Mouse (Mus musculus) megakaryocyte, embryonic 14.5 days (primary cell): ENCODE measurements around the gene Asb5. TPM values are rescaled to one million over a fixed set of nuclear protein-coding genes. Genes with fewer than 3 reads are reported as not detected.

Source experiments
- H3K27me3 ChIP-seq: replicated peaks from 2 replicates; pipeline ENCODE3; 2012; ENCODE audit warnings: inconsistent platforms
- H3K36me3 ChIP-seq: replicated peaks from 2 replicates; pipeline ENCODE3; 2012; ENCODE audit warnings: low read length, inconsistent platforms, mixed read lengths
- H3K4me1 ChIP-seq: 2 replicates; pipeline ENCODE4 v1.6.1; 2012; ENCODE audit warnings: inconsistent platforms
- H3K4me3 ChIP-seq: replicated peaks from 2 replicates; pipeline ENCODE3; 2012; ENCODE audit warnings: moderate library complexity, mild to moderate bottlenecking, inconsistent platforms
- H3K9me3 ChIP-seq: 2 replicates; pipeline ENCODE4 v1.6.1; 2012; ENCODE audit warnings: inconsistent platforms
- FLI1 ChIP-seq: IDR thresholded peaks from 2 replicates; pipeline ENCODE4 v1.6.1; 2012; ENCODE audit warnings: low read length, inconsistent platforms, mixed read lengths
- GATA1 ChIP-seq: IDR thresholded peaks from 3 replicates; pipeline ENCODE4 v1.6.1; 2012; ENCODE audit warnings: mixed read lengths, low read length, inconsistent platforms, borderline replicate concordance
- polyA plus RNA-seq: library from polyadenylated mRNA; stranded (reverse); fragments of >175 nt; gene quantifications from 2 replicates; pipeline ENCODE4 v1.2.3, GENCODE M21; 2012; ENCODE audit warnings: low replicate concordance; ENCODE audit not compliant: insufficient read depth

Asb5 gene
- polyA plus RNA-seq, 1 experiment: 0.37 TPM

DNA sequence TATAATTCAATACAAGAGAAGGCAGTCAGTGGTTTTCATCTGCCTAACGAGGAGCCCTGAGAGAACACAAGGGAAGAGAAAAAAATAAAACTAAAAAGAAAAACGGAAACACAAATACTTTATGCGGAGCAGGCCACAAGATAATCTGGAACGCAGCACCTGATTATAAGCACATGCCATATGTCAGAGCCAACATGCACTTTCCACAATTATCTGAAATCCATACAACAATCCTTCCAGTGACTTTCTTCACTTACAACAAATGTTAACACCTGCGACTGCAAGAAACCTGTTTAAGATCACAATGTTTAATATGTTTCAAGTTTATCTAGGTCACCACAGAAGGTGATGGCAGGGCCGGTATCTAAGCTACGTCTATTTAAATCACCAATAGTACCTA is 809 bp upstream of the Asb5 start:
- Histone ChIP-seq H3K27me3 (no peaks in the 10 kb centered on the region), H3K9me3 (no peaks in the 10 kb centered on the region), H3K36me3 (peaks cover 44% of the 10 kb centered on the region), H3K4me3 (peak overlapping the region; percentile 99), H3K4me1 (peaks cover 69% of the 10 kb centered on the region)
- no peak for TF ChIP-seq GATA1
- no peak for TF ChIP-seq FLI1

DNA sequence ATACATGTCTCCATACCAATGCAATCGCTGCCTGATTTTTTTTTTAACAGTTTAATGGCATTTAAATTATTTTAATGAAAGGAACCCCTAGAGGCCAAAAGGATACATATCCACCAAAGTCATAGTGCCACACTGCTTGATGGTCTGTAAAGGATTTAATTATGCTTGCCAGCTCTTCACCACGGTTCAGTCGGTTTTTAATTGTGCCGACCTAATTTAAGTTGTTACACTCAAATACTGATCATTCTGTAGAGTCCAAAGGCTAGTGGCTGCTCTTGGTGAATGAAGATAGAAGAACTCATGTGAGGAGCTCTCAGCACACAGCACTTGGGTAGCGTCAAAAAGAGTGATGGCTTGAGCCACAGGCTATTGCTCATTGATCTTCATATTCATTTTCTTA is 5.8 kb downstream of the Asb5 start:
- TF ChIP-seq GATA1: no peak
- no peak for TF ChIP-seq FLI1
- Histone ChIP-seq H3K4me3 (no peak overlapping the region), H3K27me3 (no peaks in the 10 kb centered on the region), H3K36me3 (peaks cover 26% of the 10 kb centered on the region), H3K4me1 (peaks cover 39% of the 10 kb centered on the region), H3K9me3 (peaks cover 1% of the 10 kb centered on the region; the same call in 1 of the 2 replicates)

- H3K4me1 ChIP-seq: peaks cover 27% of the 10 kb centered on the region
- TF ChIP-seq FLI1 (no peak), GATA1 (no peak)
- H3K9me3 ChIP-seq: peaks cover 6% of the 10 kb centered on the region; the same call in 1 of the 2 replicates
- H3K4me3 ChIP-seq: no peak overlapping the region
- H3K27me3 ChIP-seq: no peaks in the 10 kb centered on the region
- peaks cover 40% of the 10 kb centered on the region for H3K36me3 ChIP-seq
Measured at GRCm38 (mm10) chr8:54537285-54537684, 7.9 kb downstream of the Asb5 start.

DNA sequence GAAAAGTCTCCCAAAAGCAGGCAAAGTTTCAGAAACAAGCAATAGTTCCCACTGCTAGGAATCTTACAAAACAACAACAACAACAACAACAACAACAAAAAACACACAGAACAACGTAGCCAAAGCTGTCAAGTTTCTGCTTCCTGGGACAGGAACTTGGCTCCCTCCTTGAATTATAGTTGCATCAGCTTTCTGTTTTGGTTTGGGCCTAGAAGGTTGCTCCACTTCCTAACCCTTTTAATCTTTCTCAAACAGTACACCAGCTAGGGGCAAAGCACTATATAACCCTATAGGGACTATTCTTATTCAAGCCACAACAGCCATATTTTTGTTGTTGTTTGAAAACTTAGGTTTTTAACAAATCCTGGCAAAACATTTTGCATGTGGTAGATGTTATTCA is 12.0 kb downstream of the Asb5 start:
- Histone ChIP-seq H3K27me3 (no peaks in the 10 kb centered on the region), H3K9me3 (peaks cover 6% of the 10 kb centered on the region; the same call in 1 of the 2 replicates), H3K36me3 (peaks cover 27% of the 10 kb centered on the region), H3K4me3 (no peak overlapping the region), H3K4me1 (peaks cover 9% of the 10 kb centered on the region; the same call in 1 of the 2 replicates)
- no peak for TF ChIP-seq GATA1
- no peak for TF ChIP-seq FLI1

- Histone ChIP-seq H3K4me3 (no peak overlapping the region), H3K4me1 (peaks cover 8% of the 10 kb centered on the region), H3K9me3 (no peaks in the 10 kb centered on the region), H3K27me3 (no peaks in the 10 kb centered on the region), H3K36me3 (no peaks in the 10 kb centered on the region)
- no peak for TF ChIP-seq GATA1
- TF ChIP-seq FLI1: no peak
Measured at GRCm38 (mm10) chr8:54548383-54548782, 19.0 kb downstream of the Asb5 start.

DNA sequence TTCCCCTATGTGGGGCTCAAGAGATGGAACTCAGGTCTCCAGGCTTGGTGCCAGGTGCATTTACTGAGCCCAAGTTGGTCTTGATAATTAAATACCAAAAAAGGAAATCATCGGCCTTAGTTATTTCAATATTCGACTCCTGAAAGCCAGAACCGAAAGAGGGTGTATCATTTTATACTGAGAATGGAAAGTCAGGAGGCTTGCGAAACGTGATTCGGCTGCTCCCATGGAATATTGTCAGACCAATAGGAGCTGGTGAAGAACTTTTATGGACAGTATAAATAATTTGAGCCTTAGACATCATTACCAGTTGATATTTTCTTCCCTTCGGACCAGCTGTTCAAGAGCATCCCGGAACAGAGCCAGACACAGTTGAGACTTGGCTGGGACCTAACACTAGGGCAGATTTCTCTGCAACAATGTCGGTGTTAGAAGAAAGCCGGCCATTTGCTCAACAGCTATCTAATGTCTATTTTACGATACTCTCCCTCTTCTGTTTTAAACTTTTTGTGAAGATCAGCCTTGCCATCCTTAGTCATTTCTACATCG is 20.7 kb downstream of the Asb5 start:
- no peaks in the 10 kb centered on the region for H3K36me3 ChIP-seq
- no peak overlapping the region for H3K4me3 ChIP-seq
- no peaks in the 10 kb centered on the region for H3K9me3 ChIP-seq
- TF ChIP-seq GATA1 (no peak), FLI1 (no peak)
- H3K27me3 ChIP-seq: no peaks in the 10 kb centered on the region
- H3K4me1 ChIP-seq: peaks cover 8% of the 10 kb centered on the region

GRCm38 (mm10) chr8:54554921-54555320 is 25.5 kb downstream of the Asb5 start:
- no peaks in the 10 kb centered on the region for H3K27me3 ChIP-seq
- no peaks in the 10 kb centered on the region for H3K9me3 ChIP-seq
- H3K36me3 ChIP-seq: no peaks in the 10 kb centered on the region
- peaks cover 4% of the 10 kb centered on the region; the same call in 1 of the 2 replicates for H3K4me1 ChIP-seq
- H3K4me3 ChIP-seq: no peak overlapping the region
- no peak for TF ChIP-seq FLI1
- no peak for TF ChIP-seq GATA1

DNA sequence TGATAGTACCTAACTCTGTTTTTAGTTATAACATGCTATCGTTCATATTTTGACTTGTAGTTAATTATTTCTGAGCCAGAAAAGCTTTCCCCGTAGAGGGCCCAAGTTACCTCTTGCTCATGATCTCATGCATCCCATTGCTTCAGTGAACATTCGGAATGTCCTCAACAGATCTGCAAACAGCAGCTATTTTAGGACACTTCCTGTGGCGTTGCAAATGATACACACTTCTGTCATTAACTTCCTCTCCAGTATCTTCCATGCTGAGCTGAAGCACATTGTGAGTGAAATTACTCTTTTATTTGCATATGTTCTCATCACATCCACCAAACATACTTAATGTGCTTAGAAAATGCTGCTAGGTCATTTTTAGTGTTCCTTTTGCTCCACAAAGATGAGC is 32.8 kb downstream of the Asb5 start:
- no peak for TF ChIP-seq GATA1
- TF ChIP-seq FLI1: no peak

GRCm38 (mm10) chr8:54565181-54565580 is 35.8 kb downstream of the Asb5 start:
- Histone ChIP-seq H3K36me3 (no peaks in the 10 kb centered on the region), H3K27me3 (no peaks in the 10 kb centered on the region), H3K4me3 (no peak overlapping the region), H3K9me3 (no peaks in the 10 kb centered on the region), H3K4me1 (peaks cover 31% of the 10 kb centered on the region)
- TF ChIP-seq GATA1 (no peak), FLI1 (no peak)

More for the DNA sequence above, 32.8 kb downstream of the Asb5 start:
- H3K4me3 ChIP-seq: peak overlapping the region; percentile 4
- H3K9me3 ChIP-seq: no peaks in the 10 kb centered on the region
- H3K4me1 ChIP-seq: peaks cover 34% of the 10 kb centered on the region
- H3K36me3 ChIP-seq: no peaks in the 10 kb centered on the region
- no peaks in the 10 kb centered on the region for H3K27me3 ChIP-seq

DNA sequence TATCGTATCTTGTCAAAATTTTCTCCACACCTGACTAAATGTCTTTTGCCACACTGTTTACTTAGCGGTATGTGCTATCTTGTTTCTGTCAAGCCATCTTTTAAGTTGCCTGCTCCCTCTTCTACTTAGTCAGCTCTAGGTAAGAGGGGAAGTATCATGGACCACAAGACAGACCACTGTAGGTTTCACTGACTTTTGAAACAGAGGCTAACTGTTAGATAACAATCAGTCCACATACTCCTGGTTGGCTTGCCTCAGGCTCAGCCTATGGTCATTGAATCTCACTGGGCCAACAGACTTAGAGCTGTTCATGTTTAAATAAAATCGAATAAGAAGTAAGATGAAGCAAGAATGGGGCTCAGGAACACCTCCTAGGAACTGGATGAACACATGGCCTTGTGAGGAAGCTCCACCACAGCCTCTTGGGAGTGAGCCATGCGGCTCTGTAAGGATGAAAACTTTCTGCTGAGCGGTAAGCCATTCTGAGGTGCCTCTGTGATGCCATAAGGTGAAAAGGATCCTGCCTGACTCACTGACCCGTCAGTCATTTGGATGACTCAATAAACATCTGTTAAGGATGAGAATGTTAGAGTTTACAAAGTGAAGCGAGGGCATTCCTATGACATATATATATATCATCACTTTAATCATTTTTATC is 36.4 kb downstream of the Asb5 start:
- Histone ChIP-seq H3K4me3 (no peak overlapping the region), H3K27me3 (no peaks in the 10 kb centered on the region), H3K36me3 (no peaks in the 10 kb centered on the region), H3K9me3 (no peaks in the 10 kb centered on the region), H3K4me1 (peaks cover 34% of the 10 kb centered on the region)
- TF ChIP-seq GATA1 (no peak), FLI1 (no peak)

DNA sequence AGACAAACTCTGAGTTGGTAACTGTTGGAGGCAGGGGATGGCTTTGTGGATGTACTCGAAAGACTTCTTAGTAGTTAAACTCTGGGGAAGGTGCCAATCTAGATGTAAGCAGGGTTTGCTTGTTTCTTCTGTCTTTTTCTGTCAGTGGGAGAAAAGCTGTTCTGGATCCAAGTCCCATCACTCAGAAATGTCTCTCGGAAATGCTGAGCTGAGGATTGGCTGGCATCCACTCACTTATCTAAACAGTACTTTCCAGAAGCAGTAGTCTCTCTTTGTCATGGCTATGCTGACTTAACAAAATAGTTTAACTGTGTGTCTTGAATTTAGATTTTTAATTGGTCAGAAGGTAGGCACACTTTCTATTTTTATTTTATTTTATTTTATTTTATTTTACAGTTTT is 37.8 kb downstream of the Asb5 start:
- TF ChIP-seq FLI1: no peak
- no peak for TF ChIP-seq GATA1
- Histone ChIP-seq H3K9me3 (no peaks in the 10 kb centered on the region), H3K4me3 (no peak overlapping the region), H3K4me1 (peaks cover 31% of the 10 kb centered on the region), H3K27me3 (no peaks in the 10 kb centered on the region), H3K36me3 (no peaks in the 10 kb centered on the region)
